Mouse (Mus musculus): ENCODE results near the gene Ncoa7.

Ncoa7 gene

DNA sequence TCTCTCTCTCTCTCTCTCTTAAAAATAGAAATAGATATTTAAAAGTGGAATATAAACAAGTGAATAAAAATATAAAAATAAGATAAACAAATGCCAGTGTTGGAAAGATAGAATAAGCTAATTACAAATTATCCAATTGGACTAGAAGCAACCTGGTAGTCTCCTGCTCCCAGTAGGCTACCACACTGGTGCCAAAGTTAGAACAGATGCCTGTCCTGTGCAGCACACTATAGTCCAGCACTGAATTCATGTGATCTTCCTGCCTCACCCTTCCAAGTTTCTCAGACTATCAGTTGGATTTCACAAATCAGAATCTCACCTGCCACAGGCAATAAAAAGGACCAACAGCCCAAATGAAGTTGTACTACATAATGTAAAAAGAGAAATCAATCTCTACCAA is 59.9 kb downstream of the Ncoa7 start:
- peak; percentile 51 to 71 for DNase-seq

- DNase-seq = no peak
Observed at GRCm38 (mm10) chr10:30738403-30738802, 64.7 kb downstream of the Ncoa7 start.

DNA sequence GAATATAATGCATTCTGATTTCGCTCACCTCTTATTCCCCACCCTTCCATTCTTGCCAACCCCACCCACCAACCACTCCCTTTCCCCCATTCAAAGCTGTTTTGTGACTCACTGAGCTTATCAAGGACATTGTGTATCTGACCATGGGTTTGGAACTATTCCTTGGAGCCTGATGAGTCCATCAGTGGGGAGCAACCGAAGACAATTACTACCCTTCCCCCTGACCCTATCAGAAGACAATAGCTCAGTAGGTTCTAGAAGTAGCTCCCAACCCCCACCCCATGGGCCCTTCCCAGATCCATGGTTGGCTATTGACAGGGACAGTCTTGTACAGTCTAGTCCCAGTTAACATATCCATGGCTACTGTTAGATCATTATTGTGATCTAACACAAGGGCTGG is 65.8 kb downstream of the Ncoa7 start:
- DNase-seq = no peak

DNA sequence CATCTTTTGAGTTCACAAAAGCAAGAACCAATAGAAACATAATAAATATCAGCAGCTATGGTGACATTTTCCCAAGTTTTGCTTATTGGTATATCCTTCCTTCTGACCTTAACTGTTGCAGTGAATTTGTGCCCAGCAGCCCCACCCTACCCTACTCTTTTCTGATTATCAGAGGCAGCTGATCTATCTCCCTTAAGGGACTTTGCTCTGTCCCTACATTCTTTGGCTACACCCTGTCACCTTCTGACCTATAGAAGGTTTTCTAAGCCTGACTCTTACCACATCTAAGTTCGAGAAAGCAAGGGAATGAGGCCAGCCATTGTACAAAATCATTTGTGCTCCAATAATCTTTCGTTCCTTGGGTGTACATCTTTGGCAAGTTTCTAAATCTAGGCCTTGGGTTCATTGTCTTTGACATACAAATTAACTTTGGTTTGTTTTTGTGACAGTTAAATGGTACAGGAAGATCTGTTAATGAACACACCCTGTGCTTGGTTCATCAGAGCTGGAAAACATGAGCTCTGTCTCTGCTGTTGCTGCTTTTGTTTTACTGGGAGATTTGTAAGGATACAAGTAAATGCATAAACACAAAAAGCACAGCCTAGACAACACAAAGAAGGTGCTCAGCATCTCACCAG is 69.9 kb downstream of the Ncoa7 start:
- no peak for DNase-seq

DNA sequence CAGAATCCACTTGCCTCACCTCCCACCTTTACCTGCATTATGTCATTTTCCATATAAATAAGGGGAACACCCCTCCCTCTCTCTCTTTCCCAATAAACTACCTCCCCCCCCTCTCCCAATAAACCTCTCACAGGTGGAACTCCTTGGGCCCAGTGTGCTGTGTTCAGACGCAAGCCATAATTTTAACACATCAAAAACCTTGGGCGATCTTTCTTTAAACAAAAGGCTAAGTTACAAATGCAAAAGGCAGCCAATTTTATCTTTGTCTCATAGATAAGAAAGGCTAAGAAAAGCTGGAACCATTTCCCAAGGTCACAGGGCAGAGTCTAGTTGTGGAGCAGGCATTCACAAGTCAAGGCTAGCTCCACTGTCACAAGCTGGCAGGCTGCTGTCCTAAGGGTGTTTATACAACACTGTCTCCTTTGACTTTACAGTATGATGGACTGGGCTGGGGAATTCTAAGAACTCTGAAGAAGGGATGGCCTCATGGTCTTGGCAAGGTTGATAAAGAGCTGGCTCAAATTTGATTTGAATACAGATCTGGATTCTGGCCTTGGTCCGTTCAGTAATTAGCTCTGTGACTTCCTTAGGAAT is 71.7 kb downstream of the Ncoa7 start:
- no peak for DNase-seq

DNA sequence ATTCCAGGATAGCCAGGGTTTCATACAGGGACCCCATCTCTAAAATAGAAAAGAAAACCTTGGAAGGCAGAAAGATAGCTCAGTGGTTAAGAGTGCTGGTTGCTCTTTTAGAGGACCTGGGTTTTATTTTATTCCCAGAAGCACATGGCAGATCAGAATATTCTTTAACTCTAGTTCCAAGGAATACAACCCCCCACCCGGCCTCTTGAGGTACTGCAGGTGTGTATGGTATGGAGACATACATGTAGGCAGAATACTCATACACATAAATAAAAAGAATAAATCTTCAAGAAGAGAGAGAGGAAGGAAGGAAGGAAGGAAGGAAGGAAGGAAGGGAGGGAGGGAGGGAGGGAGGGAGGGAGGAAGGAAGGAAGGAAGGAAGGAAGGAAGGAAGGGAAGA is 72.3 kb downstream of the Ncoa7 start:
- DNase-seq = no peak

- peak; percentile 21 to 26 for DNase-seq
Observed at GRCm38 (mm10) chr10:30729157-30730096, 73.7 kb downstream of the Ncoa7 start.

GRCm38 (mm10) chr10:30723014-30723413 is 80.1 kb downstream of the Ncoa7 start:
- DNase-seq = no peak

DNA sequence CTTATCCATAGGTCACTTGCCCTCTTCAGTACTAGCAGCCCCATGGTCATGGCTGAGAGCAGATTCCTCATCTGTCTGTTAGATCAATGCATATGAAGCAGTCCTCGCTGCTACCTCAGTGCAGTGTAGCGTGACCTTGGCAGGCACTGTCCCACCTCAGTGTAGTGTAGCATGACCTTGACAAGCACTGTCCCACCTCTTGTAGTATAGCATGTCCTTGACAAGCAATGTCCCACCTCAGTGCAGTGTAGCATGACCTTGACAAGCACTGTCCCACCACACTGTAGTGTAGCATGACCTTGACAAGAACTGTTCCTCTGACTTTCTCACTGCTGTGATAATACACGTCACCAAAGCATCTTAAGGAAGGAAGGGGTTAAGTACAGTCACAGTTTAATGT is 82.6 kb downstream of the Ncoa7 start:
- no peak for DNase-seq

DNA sequence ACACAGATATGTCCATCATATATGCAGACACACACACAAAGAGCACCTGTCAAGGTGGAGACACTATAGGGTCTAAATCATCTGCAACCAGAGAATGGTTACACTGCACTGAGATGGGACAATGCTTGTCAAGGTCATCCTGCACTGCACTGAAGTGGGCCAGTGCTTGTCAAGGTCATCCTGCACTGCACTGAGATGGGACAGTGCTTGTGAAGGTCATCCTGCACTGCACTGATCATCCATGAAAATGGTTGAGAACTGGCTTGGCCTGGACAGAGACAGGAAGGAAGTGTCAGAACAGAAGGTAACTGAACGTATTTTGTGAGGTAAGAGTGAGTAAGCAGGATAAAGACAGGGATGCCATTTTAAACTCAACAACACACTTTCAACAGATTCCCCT is 83.2 kb downstream of the Ncoa7 start:
- no peak for DNase-seq

- DNase-seq = peak; percentile 34 to 41
Observed at GRCm38 (mm10) chr10:30718703-30719340, 84.3 kb downstream of the Ncoa7 start.

DNA sequence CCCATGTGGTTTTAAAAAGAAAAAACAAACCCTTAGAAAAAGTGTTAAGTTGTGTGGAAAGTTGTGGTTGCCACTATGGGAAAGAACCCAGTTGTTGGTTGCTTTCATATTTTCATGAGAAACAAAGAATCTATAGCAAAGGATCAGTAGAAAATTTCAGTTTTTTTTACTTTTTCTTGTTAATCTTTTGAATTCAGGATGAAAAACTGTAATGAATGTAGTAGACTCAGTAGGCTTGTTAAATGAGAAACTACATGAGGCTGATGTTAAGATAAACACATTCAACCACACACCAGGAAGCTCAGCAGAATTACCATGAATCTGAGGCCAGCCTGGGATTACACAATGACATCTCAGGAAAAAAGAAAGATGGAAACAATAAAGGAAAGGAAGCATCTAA is 87.0 kb downstream of the Ncoa7 start:
- no peak for DNase-seq

- no peak for DNase-seq
Observed at GRCm38 (mm10) chr10:30712540-30712939, 90.6 kb downstream of the Ncoa7 start.

- DNase-seq = no peak
Observed at GRCm38 (mm10) chr10:30709846-30710403, 93.2 kb downstream of the Ncoa7 start.

GRCm38 (mm10) chr10:30708039-30708438 is 95.1 kb downstream of the Ncoa7 start:
- no peak for DNase-seq

- no peak for DNase-seq
Observed at GRCm38 (mm10) chr10:30702663-30703062, 100.5 kb downstream of the Ncoa7 start.

GRCm38 (mm10) chr10:30686862-30687261 is 116.3 kb downstream of the Ncoa7 start:
- no peak for DNase-seq

DNA sequence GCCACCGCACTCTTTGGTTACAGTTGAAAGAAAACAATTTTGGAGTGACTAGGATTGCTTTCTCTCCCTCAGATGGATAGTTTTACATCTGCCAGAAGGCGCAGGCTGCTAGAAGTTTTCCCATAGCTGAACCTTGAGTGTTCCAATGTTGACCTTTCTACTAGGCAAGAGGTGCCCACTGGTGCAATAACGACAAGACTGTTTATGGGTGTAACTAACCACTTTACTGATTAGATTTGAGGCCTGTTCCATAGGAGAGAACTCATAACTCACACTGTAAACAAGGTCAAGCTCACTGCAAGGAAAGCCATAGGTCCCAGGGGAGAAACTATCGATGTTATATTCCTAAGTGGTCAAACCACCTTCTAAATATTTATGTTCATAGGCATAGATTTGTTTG is 119.7 kb downstream of the Ncoa7 start:
- no peak for DNase-seq

GRCm38 (mm10) chr10:30679756-30680155 is 123.4 kb downstream of the Ncoa7 start:
- no peak for DNase-seq

GRCm38 (mm10) chr10:30678051-30678450 is 125.1 kb downstream of the Ncoa7 start:
- DNase-seq = no peak

DNA sequence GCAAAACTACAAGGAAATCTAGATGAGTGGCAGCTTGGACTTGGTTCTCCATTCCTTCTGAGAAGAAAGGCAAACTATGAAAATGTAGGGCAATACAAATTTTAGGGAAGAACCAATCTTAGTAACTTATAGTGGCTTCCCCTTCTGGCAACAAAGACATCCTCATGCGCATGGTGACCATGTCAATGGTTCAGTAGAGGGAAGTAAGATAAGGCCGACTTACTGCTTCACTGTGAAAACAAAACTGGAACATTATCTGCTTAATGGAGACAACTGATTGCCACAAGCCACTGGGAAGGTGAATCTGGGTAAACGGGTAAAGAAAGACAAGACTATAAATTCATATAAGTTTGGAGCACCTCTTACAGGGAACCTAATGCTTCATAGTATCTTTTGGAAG is 128.3 kb downstream of the Ncoa7 start:
- no peak for DNase-seq

- no peak for DNase-seq
Observed at GRCm38 (mm10) chr10:30666580-30666979, 136.5 kb downstream of the Ncoa7 start.
